Mouse (Mus musculus) lung, embryonic 16.5 days (tissue): ENCODE measurements around the gene Six1. TPM values are rescaled to one million over a fixed set of nuclear protein-coding genes. Genes with fewer than 3 reads are reported as not detected.

Experiments
- ATAC-seq: fragments of 200-750 bp; cut with Nextera tagmentation; 2 replicates; pipeline ENCODE4 v1.8.0; 2017; ENCODE audit warnings: low read depth, mild to moderate bottlenecking, moderate library complexity
- H3K27ac ChIP-seq: fragments of 300-500 bp; sonication (generic); 2 replicates; pipeline ENCODE4 v1.5.1; 2014; ENCODE audit warnings: mild to moderate bottlenecking, control low read depth, low read length
- H3K27me3 ChIP-seq: fragments of 300-500 bp; sonication (generic); 2 replicates; pipeline ENCODE4 v1.6.1; 2014; ENCODE audit warnings: low read depth, low read length, mixed read lengths; ENCODE audit not compliant: control insufficient read depth, insufficient read depth
- H3K36me3 ChIP-seq: fragments of 300-500 bp; sonication (generic); 2 replicates; pipeline ENCODE4 v1.6.1; 2014; ENCODE audit warnings: low read length; ENCODE audit not compliant: control insufficient read depth, insufficient read depth
- H3K4me1 ChIP-seq: fragments of 300-500 bp; sonication (generic); replicated peaks from 2 replicates; pipeline ENCODE4 v1.6.1; 2014; ENCODE audit warnings: low read length, mixed read lengths; ENCODE audit not compliant: control insufficient read depth, insufficient read depth
- H3K4me2 ChIP-seq: fragments of 300-500 bp; sonication (generic); 2 replicates; pipeline ENCODE4 v1.6.1; 2014; ENCODE audit warnings: low read depth, low read length, control low read depth
- H3K4me3 ChIP-seq: fragments of 300-500 bp; sonication (generic); 2 replicates; pipeline ENCODE4 v1.5.1; 2014; ENCODE audit warnings: mild to moderate bottlenecking, low read length, control low read depth
- H3K9ac ChIP-seq: fragments of 300-500 bp; sonication (generic); 2 replicates; pipeline ENCODE4 v1.6.1; 2014; ENCODE audit warnings: low read length, control low read depth
- H3K9me3 ChIP-seq: fragments of 300-500 bp; sonication (generic); 2 replicates; pipeline ENCODE4 v1.6.1; 2016; ENCODE audit warnings: low read length; ENCODE audit not compliant: control insufficient read depth
- WGBS: fragments of 180-500 bp; shearing (Covaris S2); extraction: QIAGEN DNeasy Blood & Tissue Kit; methylation state at CpG from one replicate; pipeline ENCODE4 v1.1.7; 2014; 5-methylcytosine and 5-hydroxymethylcytosine counted together
- polyA plus RNA-seq: library from polyadenylated mRNA; unstranded; fragments of >200 nt; fragmentation: Nextera tagmentation; extraction: Ambion mirVana; gene quantifications from 2 replicates; pipeline ENCODE4 v1.2.1, GENCODE M21; 2015

Gene Six1
- polyA plus RNA-seq, 1 experiment from 2014 or later: 1.3 TPM

GRCm38 (mm10) chr12:73045046-73045723, 8.5 kb downstream of the Six1 start:
- Histone ChIP-seq H3K9ac (peak overlapping the region; percentile 58), H3K27me3 (peaks cover 82% of the 10 kb centered on the region), H3K4me2 (peak overlapping the region; percentile 83), H3K4me1 (peaks cover 22% of the 10 kb centered on the region), H3K36me3 (no peaks in the 10 kb centered on the region), H3K9me3 (no peaks in the 10 kb centered on the region), H3K4me3 (peak overlapping the region; percentile 53), H3K27ac (no peak overlapping the region)
- ATAC-seq: no peak
- 0% methylated on average over 46 of the region's 46 CpGs for WGBS

- Histone ChIP-seq H3K9me3 (no peaks in the 10 kb centered on the region), H3K4me2 (peak overlapping the region; percentile 83), H3K36me3 (no peaks in the 10 kb centered on the region), H3K9ac (peak overlapping the region; percentile 58), H3K4me1 (peaks cover 22% of the 10 kb centered on the region), H3K27me3 (peaks cover 82% of the 10 kb centered on the region), H3K4me3 (peak overlapping the region; percentile 53), H3K27ac (no peak overlapping the region)
- peak; percentile 28; the same call in 1 of the 2 replicates for ATAC-seq
- under 1% methylated on average over 53 of the region's 53 CpGs for WGBS
Observed at GRCm38 (mm10) chr12:73044221-73045045, 9.3 kb downstream of the Six1 start.

- peak overlapping the region; percentile 53; the same call in 1 of the 2 replicates for H3K4me3 ChIP-seq
Observed at GRCm38 (mm10) chr12:73043396-73044167, 10.1 kb downstream of the Six1 start.

GRCm38 (mm10) chr12:73042903-73043302, 10.8 kb downstream of the Six1 start:
- Histone ChIP-seq H3K27ac (no peak overlapping the region), H3K4me2 (no peak overlapping the region), H3K36me3 (no peaks in the 10 kb centered on the region), H3K4me1 (peaks cover 22% of the 10 kb centered on the region), H3K4me3 (no peak overlapping the region), H3K27me3 (peaks cover 81% of the 10 kb centered on the region), H3K9me3 (no peaks in the 10 kb centered on the region), H3K9ac (no peak overlapping the region)
- 21% methylated on average over 2 of the region's 2 CpGs for WGBS
- ATAC-seq: no peak

More at GRCm38 (mm10) chr12:73043396-73044167, 10.1 kb downstream of the Six1 start:
- H3K36me3 ChIP-seq: no peaks in the 10 kb centered on the region
- H3K4me2 ChIP-seq: no peak overlapping the region
- no peak overlapping the region for H3K27ac ChIP-seq
- H3K9ac ChIP-seq: no peak overlapping the region
- no peaks in the 10 kb centered on the region for H3K9me3 ChIP-seq
- H3K27me3 ChIP-seq: peaks cover 80% of the 10 kb centered on the region
- H3K4me1 ChIP-seq: peaks cover 22% of the 10 kb centered on the region
- ATAC-seq: no peak
- 17% methylated on average over 14 of the region's 14 CpGs for WGBS

GRCm38 (mm10) chr12:73042406-73042805, 11.3 kb downstream of the Six1 start:
- H3K4me2 ChIP-seq: no peak overlapping the region
- peaks cover 81% of the 10 kb centered on the region for H3K27me3 ChIP-seq
- ATAC-seq: no peak
- H3K4me3 ChIP-seq: no peak overlapping the region
- 13% methylated on average over 5 of the region's 5 CpGs for WGBS
- H3K4me1 ChIP-seq: peaks cover 22% of the 10 kb centered on the region
- no peak overlapping the region for H3K27ac ChIP-seq
- no peaks in the 10 kb centered on the region for H3K36me3 ChIP-seq
- no peak overlapping the region for H3K9ac ChIP-seq
- H3K9me3 ChIP-seq: no peaks in the 10 kb centered on the region

GRCm38 (mm10) chr12:73041256-73041630, 12.4 kb downstream of the Six1 start:
- 2% methylated on average over 10 of the region's 10 CpGs for WGBS
- ATAC-seq: no peak
- Histone ChIP-seq H3K27me3 (peaks cover 76% of the 10 kb centered on the region), H3K4me3 (no peak overlapping the region), H3K9me3 (no peaks in the 10 kb centered on the region), H3K4me1 (peaks cover 20% of the 10 kb centered on the region), H3K4me2 (no peak overlapping the region), H3K27ac (no peak overlapping the region), H3K9ac (no peak overlapping the region), H3K36me3 (no peaks in the 10 kb centered on the region)

GRCm38 (mm10) chr12:73040563-73041255, 13.0 kb downstream of the Six1 start:
- Histone ChIP-seq H3K27ac (no peak overlapping the region), H3K9ac (no peak overlapping the region), H3K27me3 (peaks cover 76% of the 10 kb centered on the region), H3K4me2 (no peak overlapping the region), H3K36me3 (no peaks in the 10 kb centered on the region), H3K4me1 (peaks cover 15% of the 10 kb centered on the region), H3K4me3 (no peak overlapping the region), H3K9me3 (no peaks in the 10 kb centered on the region)
- WGBS: 4% methylated on average over 27 of the region's 27 CpGs
- ATAC-seq: no peak

- Histone ChIP-seq H3K27me3 (peaks cover 76% of the 10 kb centered on the region), H3K4me2 (no peak overlapping the region), H3K36me3 (no peaks in the 10 kb centered on the region), H3K27ac (no peak overlapping the region), H3K4me3 (no peak overlapping the region), H3K4me1 (peaks cover 10% of the 10 kb centered on the region), H3K9me3 (no peaks in the 10 kb centered on the region), H3K9ac (no peak overlapping the region)
- ATAC-seq: no peak
- WGBS: 5% methylated on average over 18 of the region's 18 CpGs
Observed at GRCm38 (mm10) chr12:73039939-73040562, 13.6 kb downstream of the Six1 start.
